Mouse (Mus musculus): ENCODE data around the gene Fam240b.
"Not testable (repeated sequence)": the region's sequence is repeated elsewhere in the genome, so short reads cannot be mapped to it uniquely, and the experiment has no call there.

Gene Fam240b

DNA sequence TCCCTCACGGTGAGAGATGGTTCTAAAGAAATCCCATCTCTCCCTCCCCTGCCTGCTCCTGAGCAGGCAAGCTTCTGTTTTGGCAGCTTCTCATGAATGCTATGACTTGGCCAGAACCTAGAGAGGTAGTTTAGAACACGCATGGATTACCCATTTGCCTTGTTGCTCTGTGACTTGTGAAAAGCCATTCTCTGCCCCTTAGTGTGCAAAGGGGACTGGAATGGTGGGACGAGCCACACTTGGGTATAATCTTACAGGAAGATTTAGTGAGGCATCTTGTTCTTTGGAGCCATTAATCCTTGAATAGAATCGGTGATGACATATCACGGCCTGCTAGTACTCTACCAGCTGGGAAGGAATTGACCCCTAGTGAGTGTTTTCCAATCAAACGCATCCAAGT is at the start of gene Fam240b:
Gene Fam240b, minus strand, starts transcription at position 101 of the 400 bp plus-strand sequence.
- no peak for DNase-seq (ENCODE audit: low read depth, low spot score)

DNA sequence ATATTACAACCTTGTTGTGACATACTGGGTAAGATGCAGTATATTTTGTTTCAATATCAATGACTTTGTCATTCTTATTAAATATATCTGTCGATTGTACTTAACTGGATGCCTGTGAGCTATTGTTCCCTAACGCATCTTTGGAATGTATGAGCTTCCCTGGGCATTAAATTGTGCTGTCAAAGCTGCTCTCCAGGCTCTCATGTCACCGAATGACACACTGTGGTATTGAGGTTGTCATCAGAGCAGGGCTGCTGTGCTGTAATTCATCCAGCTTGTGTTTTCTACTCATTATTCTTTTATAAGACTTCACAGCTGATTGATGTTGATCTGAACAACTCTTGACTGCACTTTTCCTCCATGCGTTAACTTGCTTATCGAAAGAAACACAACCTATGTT is 32.5 kb upstream of the Fam240b start:
- DNase-seq (ENCODE audit: low read depth, low spot score), result no peak

DNA sequence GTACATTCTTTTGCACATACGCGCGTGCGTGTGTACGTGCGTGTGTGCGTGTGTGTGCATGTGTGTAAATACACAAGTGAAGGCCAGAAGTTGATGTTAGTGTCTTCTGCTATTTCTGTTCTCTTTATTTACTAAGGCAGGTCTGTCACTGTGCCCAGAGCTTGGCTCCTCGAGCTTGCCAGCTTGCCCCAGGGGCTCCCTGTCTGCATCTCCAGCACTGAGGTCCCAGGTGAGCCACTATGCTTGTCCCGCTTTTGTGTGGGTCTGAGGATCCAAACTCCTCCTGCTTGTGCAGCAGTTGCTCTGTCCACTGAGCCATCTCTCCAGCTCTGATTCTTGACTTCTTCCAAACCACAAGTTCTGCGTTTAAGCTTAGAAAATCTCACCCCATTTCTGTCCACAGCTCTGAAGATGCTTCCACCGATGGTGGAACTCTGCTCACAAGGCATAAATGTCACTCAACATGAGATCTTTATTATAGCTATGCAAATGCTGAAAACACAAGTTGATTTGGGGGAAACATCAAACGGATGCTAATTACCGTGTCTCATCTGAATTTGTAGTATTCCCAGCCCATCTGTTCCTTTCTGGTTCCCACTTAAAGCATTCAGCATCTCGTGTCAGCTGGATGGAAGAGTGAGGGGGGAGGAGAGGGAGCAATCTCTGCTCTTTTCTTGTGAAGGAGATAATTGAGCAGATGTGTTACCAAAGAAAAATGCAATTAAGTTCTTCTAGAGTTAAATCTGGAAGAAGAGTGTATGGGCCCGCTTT is 29.1 kb upstream of the Fam240b start:
- DNase-seq (ENCODE audit: low read depth, low spot score), result no peak

DNA sequence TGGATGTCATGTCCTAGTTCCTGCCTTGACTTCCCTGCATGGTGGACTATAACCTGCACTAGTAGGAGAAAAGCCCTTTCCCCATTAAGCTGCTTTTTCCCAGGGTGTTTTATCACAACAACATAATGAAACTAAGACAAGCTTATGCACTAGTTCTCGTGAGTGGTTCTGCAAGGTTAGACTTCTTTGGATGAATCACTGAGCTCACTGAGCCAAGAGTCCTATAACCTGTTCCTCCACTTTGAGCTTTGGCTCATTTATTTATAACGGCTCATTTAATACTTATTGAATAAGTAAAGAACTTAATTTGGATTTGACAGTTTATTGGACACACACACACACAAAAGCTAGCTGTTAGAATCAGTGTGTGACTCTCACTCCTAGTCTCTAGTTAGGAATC is 16.7 kb upstream of the Fam240b start:
- no peak for DNase-seq (ENCODE audit: low read depth, low spot score)

DNA sequence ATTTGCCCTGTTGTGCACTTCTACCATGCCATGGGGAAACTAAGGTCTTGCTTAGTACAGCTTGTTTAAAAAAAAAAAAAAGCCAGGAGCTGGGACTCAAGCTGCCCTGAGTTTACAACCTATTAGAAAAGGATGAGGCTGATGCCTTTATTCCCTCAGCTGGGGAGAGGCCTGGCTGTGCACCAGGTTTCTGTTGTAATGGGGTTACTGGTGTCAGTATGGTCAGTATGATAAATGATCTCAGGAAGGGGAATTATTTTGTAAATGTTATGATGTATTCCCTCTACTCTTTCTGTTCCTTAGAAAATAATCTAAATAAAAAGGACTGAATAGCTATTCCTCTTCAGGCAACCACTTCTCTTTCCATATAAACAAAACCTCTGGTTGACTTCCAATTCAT is 14.0 kb upstream of the Fam240b start:
- no peak for DNase-seq (ENCODE audit: low read depth, low spot score)

DNA sequence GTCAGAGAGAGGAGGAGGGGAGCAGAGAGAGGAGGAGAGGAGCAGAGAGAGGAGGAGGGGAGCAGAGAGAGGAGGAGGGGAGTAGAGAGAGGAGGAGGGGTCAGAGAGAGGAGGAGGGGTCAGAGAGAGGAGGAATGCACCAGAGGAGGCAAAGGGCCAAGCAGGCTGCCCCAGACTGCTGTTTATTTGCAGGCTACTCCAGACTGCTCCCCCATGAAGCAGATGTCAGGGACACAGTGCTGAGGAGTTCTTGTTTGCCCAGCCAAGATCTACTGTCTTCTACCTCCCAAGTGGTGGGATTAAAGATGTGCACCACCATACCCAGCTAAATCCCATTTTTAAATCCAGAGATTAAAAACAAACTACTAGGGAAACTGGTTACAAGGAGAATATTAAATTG is 9.8 kb upstream of the Fam240b start:
- DNase-seq (ENCODE audit: low read depth, low spot score), result no peak

DNA sequence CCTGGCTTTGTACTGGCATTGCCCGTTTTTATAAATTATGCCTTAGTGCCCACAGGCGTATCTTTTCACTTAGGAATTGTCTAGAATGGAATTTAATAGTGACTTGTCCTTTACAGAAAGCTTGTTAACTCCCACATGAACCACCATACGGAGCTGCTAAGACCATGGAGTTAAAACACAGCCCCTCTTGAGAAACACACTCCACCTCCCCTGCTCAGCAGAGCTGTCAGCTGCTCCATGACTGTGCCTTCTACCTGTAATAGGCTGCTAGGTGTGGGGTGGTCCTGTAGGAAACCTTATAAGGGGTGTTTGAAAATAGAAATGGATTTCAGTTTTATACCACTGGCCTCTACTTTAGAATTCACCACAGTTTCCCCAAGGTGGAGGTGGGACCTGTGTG is 5.2 kb upstream of the Fam240b start:
- no peak for DNase-seq (ENCODE audit: low read depth, low spot score)

DNA sequence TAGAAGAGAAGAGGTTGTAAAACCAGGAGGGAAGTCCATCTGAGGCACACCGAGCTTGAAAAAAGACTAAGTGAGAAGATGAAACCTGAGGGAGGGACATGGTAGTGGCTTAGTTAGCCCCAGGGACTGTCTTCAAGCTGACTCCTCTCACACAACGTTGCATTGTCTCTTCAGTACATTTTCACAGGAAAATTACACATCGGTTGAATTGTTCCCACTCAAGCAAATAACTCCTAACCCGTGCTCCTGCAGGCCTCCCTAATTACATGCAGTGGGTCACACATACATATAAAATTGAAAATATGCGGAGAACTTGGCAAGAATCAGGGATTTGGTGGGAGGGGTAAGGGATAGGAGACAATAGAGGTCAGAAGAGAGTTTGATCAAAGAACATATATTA is 4.0 kb downstream of the Fam240b start:
- DNase-seq (ENCODE audit: low read depth, low spot score), result no peak

DNA sequence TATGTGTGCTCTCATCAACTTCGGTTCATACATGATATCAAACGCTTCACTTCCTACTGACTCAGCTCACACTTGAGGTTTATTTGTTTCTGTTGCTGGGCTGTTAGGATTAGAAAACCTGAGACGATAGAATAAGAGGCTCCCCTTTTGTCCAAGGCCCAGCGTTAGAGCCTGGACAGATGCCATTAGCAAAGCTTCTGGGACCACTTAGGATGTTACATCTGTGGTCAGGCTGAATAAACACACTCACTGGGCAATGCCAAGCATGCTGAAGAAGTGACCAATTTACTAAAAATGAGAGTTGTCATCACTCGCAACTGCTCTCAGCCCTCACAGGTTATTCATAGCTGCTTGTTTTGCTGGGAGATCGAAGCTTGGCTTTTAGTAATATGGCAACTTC is 7.7 kb downstream of the Fam240b start:
- no peak for DNase-seq (ENCODE audit: low read depth, low spot score)

DNA sequence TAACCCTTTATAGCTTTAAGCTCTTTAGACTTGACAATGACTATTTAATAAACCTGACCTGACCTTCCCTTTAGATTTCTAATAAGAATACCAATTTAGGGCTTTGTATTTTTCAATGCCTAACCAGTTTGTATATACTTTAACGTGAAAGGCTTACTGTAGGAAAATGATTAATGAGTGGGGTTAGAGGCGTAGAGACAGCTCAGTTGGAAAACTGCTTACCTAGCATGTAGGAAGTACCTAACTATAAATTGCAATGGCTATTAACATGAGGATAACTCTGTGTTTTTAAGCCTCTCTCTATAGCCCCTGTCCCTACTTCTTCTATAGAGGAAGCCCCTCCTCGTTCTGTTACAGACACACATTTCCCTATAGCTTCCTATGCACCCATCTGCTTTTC is 17.6 kb downstream of the Fam240b start:
- no peak for DNase-seq (ENCODE audit: low read depth, low spot score)

DNA sequence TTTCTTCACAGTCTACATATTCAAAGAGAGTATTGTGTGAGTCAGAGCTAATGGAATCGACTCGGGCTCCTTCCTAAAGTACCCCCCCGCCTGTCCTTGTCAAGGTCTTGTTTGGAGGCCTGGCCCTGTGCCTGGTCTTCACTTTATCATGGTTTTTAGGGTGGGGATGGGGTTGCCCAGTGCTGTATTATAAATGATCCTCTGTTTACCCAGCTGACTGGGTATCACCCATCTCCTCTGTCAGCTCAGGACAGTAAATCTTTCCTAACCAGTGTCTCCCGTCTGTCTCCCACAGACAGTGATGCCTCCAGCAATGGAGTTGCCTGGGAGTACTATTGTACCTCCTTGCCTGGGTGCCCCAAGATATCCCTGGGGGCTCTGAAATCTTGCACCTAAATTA is 19.6 kb downstream of the Fam240b start:
- no peak for DNase-seq (ENCODE audit: low read depth, low spot score)

DNA sequence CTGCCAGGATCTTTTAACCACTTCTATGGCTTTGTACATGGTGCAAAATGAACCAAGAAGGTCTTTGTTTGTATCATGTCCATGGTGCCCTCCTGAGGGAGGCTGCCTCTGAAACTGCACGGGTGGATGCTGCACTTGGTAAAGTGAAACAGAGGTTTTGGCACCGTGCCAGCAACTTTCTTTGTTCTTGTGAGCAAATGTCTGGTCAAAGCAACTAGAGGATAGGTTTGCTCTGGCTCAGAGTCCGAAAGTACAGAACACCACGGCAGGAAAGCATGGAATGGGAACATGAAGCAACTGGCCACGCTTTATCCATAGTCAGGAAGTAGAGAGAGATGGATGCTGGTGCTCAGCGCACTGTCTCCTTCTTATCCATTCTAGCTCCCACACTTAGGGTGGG is 29.7 kb downstream of the Fam240b start:
- no peak for DNase-seq (ENCODE audit: low read depth, low spot score)

DNA sequence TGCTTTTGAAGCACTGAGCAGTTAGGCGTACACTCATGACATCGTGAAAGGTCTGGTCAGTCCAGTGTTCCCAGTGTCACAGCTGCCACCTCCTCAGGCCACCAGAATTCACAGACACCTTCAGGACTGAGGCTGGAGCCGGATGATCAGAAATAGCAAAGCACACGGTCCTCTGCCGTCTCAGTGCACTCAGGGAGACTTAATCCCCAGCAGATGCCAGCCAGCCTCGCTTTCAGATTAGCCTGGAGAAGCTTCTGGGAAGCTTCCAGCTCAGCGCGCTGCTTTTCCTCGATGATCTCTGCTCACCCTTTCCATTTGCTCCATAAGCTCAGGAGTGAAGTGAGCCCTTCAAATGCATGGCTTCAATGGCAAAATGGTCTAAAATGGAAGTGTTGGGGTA is 32.4 kb downstream of the Fam240b start:
- DNase-seq (ENCODE audit: low read depth, low spot score), result no peak

DNA sequence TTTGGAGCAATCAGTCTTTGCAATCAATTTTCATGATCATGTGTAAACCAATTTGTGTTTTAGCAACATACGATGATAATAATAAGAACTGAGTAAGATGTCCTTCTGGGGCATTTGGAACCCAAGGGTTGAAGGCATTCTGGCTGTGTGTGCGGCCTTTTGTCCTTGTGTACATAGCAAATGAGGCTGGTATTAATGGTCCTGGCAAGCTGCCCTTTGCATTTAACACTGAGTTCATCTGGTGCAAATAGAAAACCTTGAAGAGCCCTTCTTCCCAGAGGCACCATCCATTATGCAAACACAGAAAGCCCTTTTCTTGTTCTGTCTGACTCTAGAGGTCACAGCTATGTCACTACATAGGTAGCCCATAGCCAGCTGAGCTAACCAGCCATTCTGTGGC is 35.0 kb downstream of the Fam240b start:
- no peak for DNase-seq (ENCODE audit: low read depth, low spot score)

DNA sequence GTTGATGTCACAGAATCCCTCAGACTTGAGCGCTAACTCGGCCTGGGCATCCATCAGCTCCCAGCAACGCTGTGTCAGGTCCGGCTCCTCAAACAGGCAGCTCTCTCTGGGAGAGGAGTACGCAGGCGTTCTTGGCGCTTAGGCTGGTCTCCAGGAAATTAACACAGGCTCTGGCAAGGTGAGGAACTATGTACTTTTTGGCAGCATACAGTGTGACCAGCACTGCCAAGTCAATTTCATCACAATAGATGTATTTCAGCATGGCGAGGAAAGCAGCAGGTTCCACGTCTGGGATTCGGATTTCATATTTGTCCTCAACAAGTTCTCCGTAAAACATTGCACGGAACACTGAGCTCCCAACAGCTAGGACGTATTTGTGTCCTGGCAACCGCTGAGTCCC is 39.4 kb downstream of the Fam240b start:
- DNase-seq (ENCODE audit: low read depth, low spot score), result no peak

DNA sequence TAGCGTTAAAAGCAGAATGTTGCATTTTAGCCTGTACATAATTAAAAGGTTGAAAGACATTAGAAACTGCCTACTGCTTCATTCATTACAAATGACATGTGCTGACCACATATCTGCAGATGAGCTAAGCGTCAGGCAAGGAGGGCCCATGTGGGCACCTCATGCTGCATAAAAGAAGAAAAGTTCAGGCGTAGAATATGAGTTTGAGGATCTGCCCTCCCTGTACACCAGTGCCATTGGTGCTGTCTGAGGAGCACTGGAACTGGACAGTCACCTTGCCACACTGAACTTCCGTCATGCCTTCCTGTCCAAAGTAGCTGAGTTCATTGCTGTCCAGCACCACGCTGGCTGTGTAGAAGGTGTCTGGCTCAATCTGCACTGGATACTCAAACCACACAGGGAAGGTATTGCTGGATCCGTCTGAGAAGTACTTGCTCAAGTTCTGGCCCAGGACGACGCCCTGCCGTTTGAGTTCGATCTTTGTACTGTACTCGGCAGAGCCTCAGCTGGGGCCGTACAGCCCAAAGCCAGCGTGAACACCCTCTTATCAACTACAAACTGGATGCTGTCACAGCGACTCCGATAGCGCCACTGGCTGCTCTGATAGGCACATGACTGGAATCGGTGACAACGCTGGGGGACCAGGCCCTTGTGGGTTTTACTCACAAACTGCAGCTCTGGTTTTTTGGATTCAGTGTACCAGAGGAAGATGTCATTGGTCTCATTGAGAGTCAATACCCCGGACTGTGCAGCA is 40.2 kb downstream of the Fam240b start:
- not testable (repeated sequence) for DNase-seq (ENCODE audit: low read depth, low spot score)

DNA sequence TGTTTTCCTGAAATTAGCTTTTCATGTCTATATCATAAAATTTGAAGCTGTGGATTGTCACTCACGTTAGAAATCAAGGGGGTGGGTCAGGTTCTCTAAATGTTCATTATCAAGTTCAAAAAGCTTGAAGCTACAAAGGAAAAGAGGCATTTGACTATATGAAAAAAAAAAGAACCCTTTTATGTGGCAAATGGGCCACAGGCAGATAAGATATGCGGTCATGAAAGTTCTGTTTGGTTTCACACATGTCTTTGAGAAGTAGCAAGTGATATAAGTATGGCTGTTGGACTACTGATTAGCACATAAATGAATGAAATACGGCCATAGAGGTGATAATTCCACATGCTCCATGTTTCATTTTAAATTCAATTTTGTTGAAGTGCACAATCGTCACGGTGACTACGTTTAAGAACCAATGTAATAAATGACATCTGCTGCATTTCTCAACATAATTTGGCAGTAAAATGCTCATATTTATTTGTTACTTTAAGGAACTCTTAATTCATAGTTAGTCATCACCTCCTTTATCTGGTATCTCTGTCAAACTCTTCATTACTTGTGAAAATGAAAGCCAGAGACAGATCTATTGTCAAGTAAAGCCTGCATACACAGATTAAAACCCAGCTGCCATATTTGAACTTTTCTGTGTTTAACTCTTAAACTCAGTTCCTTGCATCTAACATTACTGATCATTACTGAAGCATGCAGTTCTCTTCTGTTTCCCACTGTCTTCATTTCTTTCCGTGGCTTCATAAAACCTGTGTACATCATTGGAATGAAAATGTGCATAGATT is 47.4 kb downstream of the Fam240b start:
- no peak for DNase-seq (ENCODE audit: low read depth, low spot score)

DNA sequence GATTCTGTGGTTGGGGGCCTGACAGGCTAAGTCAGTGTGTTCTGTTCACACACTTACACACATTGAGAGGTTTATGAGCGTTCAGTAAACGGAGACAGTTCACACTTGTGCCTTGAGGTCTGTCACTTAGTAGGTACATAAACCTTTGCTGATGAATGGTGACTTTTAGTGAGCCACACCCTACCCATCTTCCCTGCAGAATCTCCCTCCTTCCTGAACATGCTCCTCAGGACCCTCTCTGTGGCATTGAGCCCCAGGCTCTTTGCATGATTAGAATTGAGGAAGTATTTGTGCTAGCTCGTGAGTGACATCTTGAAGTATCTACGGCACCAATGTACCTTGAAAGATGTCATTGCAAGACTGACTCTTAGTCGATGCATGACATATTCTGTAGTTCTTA is 48.9 kb downstream of the Fam240b start:
- no peak for DNase-seq (ENCODE audit: low read depth, low spot score)

DNA sequence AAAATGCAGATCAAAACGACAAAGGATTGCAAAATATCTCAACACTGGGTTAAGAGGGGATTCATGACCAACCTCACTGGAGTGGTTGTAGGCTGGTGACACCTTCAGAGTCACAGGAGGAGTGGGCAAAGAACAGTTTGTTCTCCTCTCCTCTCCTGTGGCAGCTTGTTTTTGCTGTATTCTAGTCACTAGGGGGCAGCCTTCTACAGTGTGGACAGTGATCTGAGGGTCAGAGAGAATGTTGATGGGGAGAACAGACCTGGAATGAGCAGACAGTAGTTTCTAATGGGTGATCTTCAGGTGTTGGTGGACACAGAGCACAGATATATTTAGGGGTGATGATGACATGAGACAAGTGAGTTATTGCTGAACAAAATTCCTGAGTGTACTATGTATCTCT is 49.6 kb downstream of the Fam240b start:
- DNase-seq (ENCODE audit: low read depth, low spot score), result no peak

DNA sequence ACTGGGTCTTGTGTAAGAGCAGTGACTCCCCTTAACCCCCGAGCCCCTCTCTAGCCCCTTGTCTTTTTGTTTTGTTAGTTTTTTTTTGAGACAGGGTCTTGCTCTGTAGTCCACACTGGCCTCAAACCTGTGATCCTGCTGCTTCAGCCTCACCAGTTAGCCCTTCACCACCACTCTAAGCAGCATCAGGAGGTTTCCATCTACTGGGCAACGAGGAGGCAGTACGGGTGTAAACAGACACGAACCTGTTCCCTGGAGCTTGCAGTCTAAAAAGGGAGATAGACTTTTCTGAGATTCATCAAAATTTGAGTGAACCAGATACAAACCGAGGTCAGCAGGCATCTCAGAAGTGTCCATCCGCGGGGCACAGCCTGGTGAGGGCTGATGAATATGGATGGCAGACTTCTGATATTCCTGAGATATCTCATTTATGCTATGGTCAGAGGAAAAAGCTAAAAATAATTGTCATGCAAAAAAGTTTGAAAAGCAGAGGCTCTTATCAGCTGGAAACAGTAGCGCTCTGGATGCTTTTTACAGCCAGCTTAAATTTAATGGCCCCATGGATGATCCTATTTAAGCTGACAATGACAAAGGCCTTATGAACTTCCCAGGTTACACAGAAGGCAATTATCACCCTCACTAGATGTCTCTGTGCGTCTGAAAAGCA is 52.2 kb downstream of the Fam240b start:
- DNase-seq (ENCODE audit: low read depth, low spot score), result no peak

DNA sequence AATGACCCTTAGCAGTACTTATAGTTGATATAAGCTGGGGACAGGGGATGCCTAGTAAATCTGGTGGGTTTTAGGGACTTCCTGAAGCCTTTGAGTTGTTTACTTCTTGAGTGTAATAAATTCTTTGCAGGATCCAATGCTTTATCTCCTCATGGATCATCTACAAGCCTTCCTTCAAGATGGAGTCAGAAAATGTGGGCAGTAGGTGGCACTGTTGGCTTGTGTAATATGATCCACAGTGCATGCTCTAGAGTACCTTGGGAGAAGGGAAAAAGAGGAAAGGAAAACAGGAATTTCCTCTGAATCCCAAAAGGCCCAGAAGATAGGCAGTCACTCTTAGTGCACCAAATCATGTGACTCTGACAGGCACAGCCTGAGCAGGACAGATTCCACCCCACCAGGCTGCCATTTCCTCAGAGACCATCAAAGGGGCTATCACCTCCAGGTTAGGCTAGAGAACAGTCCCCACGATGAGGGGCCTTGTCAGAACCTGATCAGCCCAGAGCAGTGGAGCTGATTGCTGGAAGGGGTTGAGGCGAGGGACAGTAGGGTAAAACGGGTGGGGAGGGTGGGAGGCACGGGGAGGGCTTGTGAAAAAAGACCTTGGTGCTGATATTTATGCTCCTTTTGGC is 54.2 kb downstream of the Fam240b start:
- no peak for DNase-seq (ENCODE audit: low read depth, low spot score)
